Mouse (Mus musculus): Measurements from ENCODE around the gene Nosip.
"Not testable (repeated sequence)": the region's sequence is repeated elsewhere in the genome, so short reads cannot be mapped to it uniquely, and the experiment has no call there.

Gene Nosip

GRCm38 (mm10) chr7:45090251-45090977 is 28.2 kb downstream of the Nosip start:
- no peak for DNase-seq (ENCODE audit: low spot score in 2 of 2)

GRCm38 (mm10) chr7:45091001-45091990 is 29.1 kb downstream of the Nosip start:
- DNase-seq (ENCODE audit: low spot score in 2 of 2), result no peak

- DNase-seq (ENCODE audit: low spot score in 2 of 2), result peak in 1 of 2 experiments; percentile 15
These were observed 29.8 kb downstream of the Nosip start, which contains the start of gene Rcn3 for GRCm38 (mm10) chr7:45092048-45092447. Gene Rcn3, minus strand, starts transcription at chr7:45092221.

DNA sequence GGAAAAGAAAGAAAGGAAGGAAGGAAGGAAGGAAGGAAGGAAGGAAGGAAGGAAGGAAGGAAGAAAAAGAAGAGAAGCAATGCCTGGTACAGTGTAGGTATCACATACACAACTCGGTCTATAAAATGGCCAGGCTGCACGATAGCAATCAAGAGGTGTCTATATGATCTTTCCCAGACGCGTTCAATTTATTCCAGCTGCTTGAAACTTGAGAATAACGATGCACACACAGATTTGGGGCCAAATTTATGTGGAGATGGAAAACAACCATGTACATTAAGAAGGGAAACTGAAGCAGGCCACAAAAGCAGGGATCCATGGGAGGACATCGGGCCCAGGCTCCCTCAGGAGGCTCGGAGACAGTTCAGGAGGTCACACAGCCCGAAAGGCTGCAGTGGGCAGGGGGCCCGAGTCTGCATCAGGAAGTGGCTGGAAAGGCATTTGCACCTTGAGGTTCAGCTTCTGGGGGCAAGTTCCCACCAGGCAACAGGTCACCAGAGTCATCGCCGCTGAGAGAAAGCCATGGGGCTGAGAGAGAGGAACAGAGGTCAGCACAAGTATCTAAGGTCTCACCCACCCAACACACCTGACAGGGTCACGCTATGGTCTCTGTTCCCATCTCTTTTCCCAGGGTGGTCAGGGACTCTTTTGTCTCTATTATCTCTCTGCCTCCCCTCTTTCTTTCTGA is 30.7 kb downstream of the Nosip start:
- DNase-seq (ENCODE audit: low spot score in 2 of 2), result no peak

GRCm38 (mm10) chr7:45093516-45093905 is 31.3 kb downstream of the Nosip start:
- no peak for DNase-seq (ENCODE audit: low spot score in 2 of 2)

DNA sequence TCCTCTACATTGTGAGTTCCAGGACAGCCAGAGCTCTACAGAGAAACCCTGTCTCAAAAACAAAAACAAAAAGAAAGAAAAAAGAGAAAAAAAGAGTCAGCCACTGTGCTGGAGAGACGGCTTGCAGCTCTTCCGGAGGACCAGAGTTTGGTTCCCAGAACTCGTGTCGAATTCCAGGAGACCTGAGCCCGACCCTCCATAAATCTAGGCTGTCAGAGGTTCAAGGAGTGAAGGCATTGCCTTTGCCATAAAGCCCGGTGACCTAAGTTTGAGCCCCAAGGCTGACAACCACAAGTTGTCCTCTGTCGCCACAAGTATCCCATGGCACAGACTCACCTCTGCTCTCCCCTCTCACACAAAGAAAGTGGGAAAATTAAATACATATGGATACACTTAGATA is 31.9 kb downstream of the Nosip start:
- no peak for DNase-seq (ENCODE audit: low spot score in 2 of 2)

DNA sequence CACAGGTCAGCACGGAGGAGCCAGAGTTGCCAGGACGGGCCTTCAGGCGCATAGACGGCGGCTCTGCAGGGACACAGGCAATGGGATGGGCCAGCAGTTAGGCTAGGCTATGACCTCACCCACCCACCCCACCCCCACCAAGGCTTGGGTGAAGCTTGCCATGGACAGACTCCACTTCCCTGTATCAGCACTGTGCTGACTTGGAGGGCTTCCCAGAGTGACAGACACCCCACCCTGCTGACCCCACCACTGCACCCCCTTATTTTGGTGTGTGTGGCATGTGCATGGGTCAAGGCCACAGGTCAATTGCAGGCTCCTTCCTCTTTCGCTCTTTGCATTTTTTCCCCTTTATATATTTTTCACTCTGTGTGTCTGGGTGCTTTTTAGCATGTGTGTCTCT is 33.1 kb downstream of the Nosip start:
- no peak for DNase-seq (ENCODE audit: low spot score in 2 of 2)

GRCm38 (mm10) chr7:45095965-45096364 is 33.7 kb downstream of the Nosip start:
- DNase-seq (ENCODE audit: low spot score in 2 of 2), result not testable (repeated sequence)

GRCm38 (mm10) chr7:45097479-45097878 is 35.2 kb downstream of the Nosip start:
- DNase-seq (ENCODE audit: low spot score in 2 of 2), result no peak

GRCm38 (mm10) chr7:45098541-45099240 is 36.5 kb downstream of the Nosip start:
- DNase-seq (ENCODE audit: low spot score in 2 of 2), result no peak

- DNase-seq (ENCODE audit: low spot score in 2 of 2), result no peak
These were observed 37.8 kb downstream of the Nosip start for GRCm38 (mm10) chr7:45100046-45100445.

GRCm38 (mm10) chr7:45102441-45102840 is 40.2 kb downstream of the Nosip start:
- no peak for DNase-seq (ENCODE audit: low spot score in 2 of 2)

GRCm38 (mm10) chr7:45102940-45103585 is 40.8 kb downstream of the Nosip start:
- DNase-seq (ENCODE audit: low spot score in 2 of 2), result no peak

DNA sequence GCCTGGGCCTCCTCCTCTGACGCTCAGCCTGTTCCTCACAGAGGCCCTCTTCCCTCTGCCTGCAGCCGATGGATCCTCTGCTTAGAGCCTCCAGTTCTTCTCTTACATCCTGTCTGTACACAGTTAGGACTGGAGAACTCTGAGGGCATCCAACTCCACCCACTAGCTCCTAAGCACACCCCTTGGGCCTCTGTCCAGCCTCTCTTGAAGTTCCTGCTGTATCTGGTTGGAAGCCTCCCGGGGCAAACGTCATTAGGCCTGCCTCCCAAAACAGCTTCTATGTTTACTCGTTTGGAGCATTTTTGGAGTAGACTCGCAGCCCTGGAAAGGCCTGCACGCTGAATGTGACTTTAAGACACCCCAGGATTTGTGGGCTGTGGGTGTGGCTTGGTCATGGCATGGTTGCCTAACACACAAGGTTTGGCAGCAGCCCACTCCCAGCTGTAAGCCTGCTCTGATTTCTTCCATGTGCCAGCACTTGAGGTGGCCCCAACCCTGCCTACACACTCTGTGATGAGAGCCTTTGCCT is 41.5 kb downstream of the Nosip start, which contains the start of gene Fcgrt:
Fcgrt (minus strand) TSS at position 200 of the 529 bp plus-strand sequence.
- peak in 1 of 2 experiments; percentile 54 for DNase-seq (ENCODE audit: low spot score in 2 of 2)

DNA sequence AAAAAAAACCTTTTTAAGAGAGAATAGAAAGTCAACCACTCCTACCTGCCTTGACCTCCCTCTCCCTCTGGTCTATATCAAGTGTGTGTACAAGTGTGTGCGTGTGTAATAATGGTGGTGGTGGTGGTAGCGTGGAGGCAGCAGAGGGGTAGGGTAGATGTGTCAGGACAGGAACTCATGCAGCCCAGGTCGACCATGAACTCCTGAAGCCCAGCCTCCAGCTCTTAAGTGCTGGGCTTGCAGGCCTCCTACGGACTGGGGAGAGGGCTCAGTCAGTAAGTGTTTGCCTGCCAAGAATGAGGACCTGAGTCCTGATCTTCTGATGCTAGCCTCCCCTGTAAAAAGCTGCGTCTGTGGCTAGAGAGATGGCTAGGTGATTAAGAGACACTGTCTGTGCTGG is 42.7 kb downstream of the Nosip start:
- DNase-seq (ENCODE audit: low spot score in 2 of 2), result no peak

DNA sequence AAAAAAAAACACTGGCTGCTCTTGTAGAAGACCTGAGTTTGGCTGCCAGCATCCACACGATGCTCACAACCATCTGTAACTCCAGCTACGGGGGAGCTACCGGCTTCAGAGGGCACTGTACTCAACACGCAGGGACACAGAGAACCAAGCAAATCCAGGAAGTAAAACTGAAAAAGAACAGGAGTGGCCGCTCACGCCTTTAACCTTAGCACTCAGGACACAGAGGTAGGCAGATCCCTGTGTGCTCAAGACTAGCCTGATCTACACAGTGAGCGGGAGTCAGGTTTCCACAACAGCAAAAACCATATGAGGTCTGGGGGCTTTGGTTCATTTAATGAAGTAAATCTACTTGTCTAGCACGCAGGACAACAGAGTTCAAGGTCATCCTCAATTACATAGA is 43.3 kb downstream of the Nosip start:
- DNase-seq (ENCODE audit: low spot score in 2 of 2), result no peak

DNA sequence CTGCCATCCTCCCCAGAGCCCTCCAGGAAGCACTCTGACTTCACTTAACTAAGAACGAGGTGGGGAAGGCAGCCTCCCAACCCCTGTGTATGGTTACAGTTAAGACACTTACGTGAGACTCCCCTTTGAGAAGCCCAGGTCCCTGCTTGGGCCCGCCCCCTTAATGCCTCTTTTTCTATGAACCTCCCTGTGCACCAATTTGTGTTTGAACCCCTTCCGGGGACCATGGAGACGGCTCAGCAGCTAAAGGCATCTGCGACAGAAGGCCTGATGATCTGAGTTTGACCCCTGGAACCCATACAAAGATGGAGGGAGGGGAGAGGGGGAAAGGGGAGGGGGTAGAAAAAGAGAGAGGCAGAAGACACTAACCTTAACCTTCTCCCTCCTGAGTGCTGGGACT is 44.2 kb downstream of the Nosip start:
- DNase-seq (ENCODE audit: low spot score in 2 of 2), result no peak

DNA sequence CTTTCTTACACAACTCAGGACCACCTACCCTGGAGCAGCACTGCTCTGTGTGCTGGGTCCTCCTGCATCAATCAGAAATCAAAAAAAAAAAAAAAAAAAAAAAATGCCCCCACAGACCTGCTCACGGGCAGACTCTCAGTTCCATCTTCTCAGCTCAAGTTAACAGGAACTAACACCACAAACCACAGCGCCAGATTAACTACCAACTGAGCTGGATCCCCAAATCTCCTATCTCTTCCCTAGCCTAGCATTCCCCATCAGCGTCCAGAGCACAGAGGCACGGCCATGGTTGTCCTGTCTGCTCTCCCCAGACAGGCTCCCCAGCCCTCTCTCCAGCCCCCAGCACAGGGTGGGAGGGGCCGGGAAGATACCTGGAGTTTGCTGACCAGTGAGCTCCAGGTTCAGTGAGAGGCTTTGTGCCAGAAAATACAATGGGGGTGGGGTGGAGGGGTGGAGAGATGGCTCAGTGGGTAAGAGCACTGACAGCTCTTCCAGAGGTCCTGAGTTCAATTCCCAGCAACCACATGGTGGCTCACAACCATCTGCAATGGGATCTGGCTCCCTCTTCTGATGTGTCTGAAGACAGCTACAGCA is 44.9 kb downstream of the Nosip start:
- DNase-seq (ENCODE audit: low spot score in 2 of 2), result no peak

DNA sequence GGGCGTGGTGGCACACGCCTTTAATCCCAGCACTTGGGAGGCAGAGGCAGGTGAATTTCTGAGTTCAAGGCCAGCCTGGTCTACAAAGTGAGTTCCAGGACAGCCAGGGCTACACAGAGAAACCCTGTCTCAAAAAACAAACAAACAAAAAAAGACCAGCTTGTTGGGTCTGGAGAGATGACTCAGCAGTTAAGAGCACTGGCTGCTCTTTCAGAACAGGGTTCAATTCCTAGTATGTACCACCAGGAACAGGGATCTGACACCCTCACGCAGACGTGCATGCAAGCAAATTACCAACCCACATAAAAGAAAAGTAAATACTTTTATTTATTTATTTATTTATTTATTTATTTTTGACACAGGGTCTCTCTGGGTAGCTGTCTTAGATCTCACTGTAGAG is 47.9 kb downstream of the Nosip start:
- not testable (repeated sequence) for DNase-seq (ENCODE audit: low spot score in 2 of 2)

GRCm38 (mm10) chr7:45111940-45112339 is 49.7 kb downstream of the Nosip start:
- DNase-seq (ENCODE audit: low spot score in 2 of 2), result no peak
